Mouse (Mus musculus) midbrain, embryonic 13.5 days (tissue): Measurements from ENCODE around the gene Zfand2a. TPM values are rescaled to one million over a fixed set of nuclear protein-coding genes. Genes with fewer than 3 reads are reported as not detected.

Experiments used
- ATAC-seq: fragments of 200-750 bp; cut with Nextera tagmentation; 2 replicates; pipeline ENCODE4 v1.8.0; 2017; ENCODE audit warnings: mild to moderate bottlenecking, moderate TSS enrichment, moderate library complexity
- H3K27ac ChIP-seq: fragments of 300-500 bp; sonication (generic); 2 replicates; pipeline ENCODE4 v1.5.1; 2015; ENCODE audit warnings: inconsistent platforms, mild to moderate bottlenecking, moderate library complexity
- H3K27me3 ChIP-seq: fragments of 300-500 bp; sonication (generic); 2 replicates; pipeline ENCODE4 v1.6.1; 2015; ENCODE audit warnings: mild to moderate bottlenecking, inconsistent platforms
- H3K36me3 ChIP-seq: fragments of 300-500 bp; sonication (generic); 2 replicates; pipeline ENCODE4 v1.6.1; 2015; ENCODE audit warnings: mild to moderate bottlenecking, inconsistent platforms
- H3K4me1 ChIP-seq: fragments of 300-500 bp; sonication (generic); replicated peaks from 2 replicates; pipeline ENCODE4 v1.6.1; 2015; ENCODE audit warnings: inconsistent platforms
- H3K4me2 ChIP-seq: fragments of 300-500 bp; sonication (generic); replicated peaks from 2 replicates; pipeline ENCODE4 v1.6.1; 2015; ENCODE audit warnings: moderate library complexity, mild to moderate bottlenecking, inconsistent platforms
- H3K4me3 ChIP-seq: fragments of 300-500 bp; sonication (generic); replicated peaks from 2 replicates; pipeline ENCODE4 v1.5.1; 2015; ENCODE audit warnings: mild to moderate bottlenecking, inconsistent platforms
- H3K9ac ChIP-seq: fragments of 300-500 bp; sonication (generic); replicated peaks from 2 replicates; pipeline ENCODE4 v1.6.1; 2015; ENCODE audit warnings: mild to moderate bottlenecking, inconsistent platforms
- H3K9me3 ChIP-seq: fragments of 300-500 bp; sonication (generic); 2 replicates; pipeline ENCODE4 v1.6.1; 2016; ENCODE audit warnings: mild to moderate bottlenecking, inconsistent platforms
- WGBS: fragments of 180-500 bp; shearing (Covaris S2); methylation state at CpG from one replicate; pipeline ENCODE4 v1.1.7; 2015; 5-methylcytosine and 5-hydroxymethylcytosine counted together
- polyA plus RNA-seq: library from polyadenylated mRNA; unstranded; fragments of >200 nt; fragmentation: Nextera tagmentation; extraction: Ambion mirVana; gene quantifications from 2 replicates; pipeline ENCODE4 v1.2.1, GENCODE M21; 2015

Zfand2a gene
- polyA plus RNA-seq, 1 experiment from 2014 or later = 13.9 TPM

GRCm38 (mm10) chr5:139495019-139495669 is 10.8 kb upstream of the Zfand2a start:
- no peaks in the 10 kb centered on the region for H3K36me3 ChIP-seq
- WGBS = 77% methylated on average over 22 of the region's 22 CpGs
- no peak overlapping the region for H3K4me3 ChIP-seq
- H3K9me3 ChIP-seq = no peaks in the 10 kb centered on the region
- no peaks in the 10 kb centered on the region for H3K4me1 ChIP-seq
- no peak overlapping the region for H3K27ac ChIP-seq
- H3K9ac ChIP-seq = no peak overlapping the region
- no peak for ATAC-seq
- H3K27me3 ChIP-seq = no peaks in the 10 kb centered on the region
- no peak overlapping the region for H3K4me2 ChIP-seq

GRCm38 (mm10) chr5:139493690-139494089 is 9.3 kb upstream of the Zfand2a start:
- Histone ChIP-seq H3K4me3 (no peak overlapping the region), H3K27ac (no peak overlapping the region), H3K9ac (no peak overlapping the region), H3K36me3 (no peaks in the 10 kb centered on the region), H3K4me2 (no peak overlapping the region), H3K4me1 (no peaks in the 10 kb centered on the region), H3K27me3 (no peaks in the 10 kb centered on the region), H3K9me3 (no peaks in the 10 kb centered on the region)
- WGBS = 66% methylated on average over 5 of the region's 5 CpGs
- ATAC-seq = no peak

GRCm38 (mm10) chr5:139491348-139491747 is 7.0 kb upstream of the Zfand2a start:
- no peak for ATAC-seq

GRCm38 (mm10) chr5:139490131-139490530 is 5.8 kb upstream of the Zfand2a start:
- Histone ChIP-seq H3K36me3 (no peaks in the 10 kb centered on the region), H3K9me3 (peaks cover 11% of the 10 kb centered on the region), H3K27ac (no peak overlapping the region), H3K4me2 (no peak overlapping the region), H3K4me3 (no peak overlapping the region), H3K4me1 (no peaks in the 10 kb centered on the region), H3K9ac (no peak overlapping the region), H3K27me3 (no peaks in the 10 kb centered on the region)
- WGBS = 70% methylated on average over 11 of the region's 11 CpGs
- ATAC-seq = no peak

More at GRCm38 (mm10) chr5:139491348-139491747, 7.0 kb upstream of the Zfand2a start:
- no peaks in the 10 kb centered on the region for H3K27me3 ChIP-seq
- H3K9ac ChIP-seq = no peak overlapping the region
- no peak overlapping the region for H3K4me2 ChIP-seq
- 52% methylated on average over 8 of the region's 8 CpGs for WGBS
- H3K4me1 ChIP-seq = no peaks in the 10 kb centered on the region
- peak overlapping the region; percentile 14; the same call in 1 of the 2 replicates for H3K27ac ChIP-seq
- 0 out of 2 replicates have a peak, but pooled peaks cover 3% of the 10 kb centered on the region for H3K9me3 ChIP-seq
- no peaks in the 10 kb centered on the region for H3K36me3 ChIP-seq
- no peak overlapping the region for H3K4me3 ChIP-seq

- ATAC-seq = no peak
Measured at GRCm38 (mm10) chr5:139483171-139483848, 1.0 kb downstream of the Zfand2a start.

GRCm38 (mm10) chr5:139480406-139480805 is 3.9 kb downstream of the Zfand2a start:
- H3K9ac ChIP-seq = no peak overlapping the region
- WGBS = 87% methylated on average over 10 of the region's 10 CpGs
- H3K4me2 ChIP-seq = no peak overlapping the region
- H3K4me1 ChIP-seq = peaks cover 20% of the 10 kb centered on the region
- no peak for ATAC-seq
- no peaks in the 10 kb centered on the region for H3K27me3 ChIP-seq
- peaks cover 65% of the 10 kb centered on the region for H3K36me3 ChIP-seq
- H3K4me3 ChIP-seq = no peak overlapping the region
- H3K9me3 ChIP-seq = no peaks in the 10 kb centered on the region
- no peak overlapping the region for H3K27ac ChIP-seq

More at GRCm38 (mm10) chr5:139483171-139483848, 1.0 kb downstream of the Zfand2a start:
- no peaks in the 10 kb centered on the region for H3K27me3 ChIP-seq
- H3K4me2 ChIP-seq = peak overlapping the region; percentile 89
- H3K9ac ChIP-seq = peak overlapping the region; percentile 85; the same call in 1 of the 2 replicates
- WGBS = 70% methylated on average over 14 of the region's 14 CpGs
- peaks cover 38% of the 10 kb centered on the region for H3K36me3 ChIP-seq
- no peak overlapping the region for H3K27ac ChIP-seq
- peak overlapping the region; percentile 97 for H3K4me3 ChIP-seq
- peaks cover 20% of the 10 kb centered on the region for H3K4me1 ChIP-seq
- H3K9me3 ChIP-seq = peaks cover 11% of the 10 kb centered on the region

GRCm38 (mm10) chr5:139479088-139479487 is 5.3 kb downstream of the Zfand2a start:
- ATAC-seq = no peak
- Histone ChIP-seq H3K9ac (no peak overlapping the region), H3K27me3 (no peaks in the 10 kb centered on the region), H3K4me3 (no peak overlapping the region), H3K4me2 (no peak overlapping the region), H3K9me3 (no peaks in the 10 kb centered on the region), H3K4me1 (peaks cover 17% of the 10 kb centered on the region), H3K27ac (no peak overlapping the region), H3K36me3 (peaks cover 78% of the 10 kb centered on the region)
- WGBS = 96% methylated on average over 8 of the region's 8 CpGs

GRCm38 (mm10) chr5:139474741-139475140 is 9.6 kb downstream of the Zfand2a start:
- Histone ChIP-seq H3K4me3 (no peak overlapping the region), H3K36me3 (peaks cover 90% of the 10 kb centered on the region), H3K9ac (no peak overlapping the region), H3K27ac (no peak overlapping the region), H3K9me3 (no peaks in the 10 kb centered on the region), H3K4me2 (no peak overlapping the region), H3K4me1 (no peaks in the 10 kb centered on the region), H3K27me3 (no peaks in the 10 kb centered on the region)
- 56% methylated on average over 9 of the region's 9 CpGs for WGBS
- peak; percentile 37; the same call in 1 of the 2 replicates for ATAC-seq

GRCm38 (mm10) chr5:139467998-139468397 is 16.4 kb downstream of the Zfand2a start:
- H3K4me1 ChIP-seq = no peaks in the 10 kb centered on the region
- no peaks in the 10 kb centered on the region for H3K27me3 ChIP-seq
- H3K4me2 ChIP-seq = no peak overlapping the region
- H3K36me3 ChIP-seq = peaks cover 25% of the 10 kb centered on the region
- 45% methylated on average over 5 of the region's 5 CpGs for WGBS
- H3K27ac ChIP-seq = no peak overlapping the region
- no peak for ATAC-seq
- no peak overlapping the region for H3K9ac ChIP-seq
- no peaks in the 10 kb centered on the region for H3K9me3 ChIP-seq
- no peak overlapping the region for H3K4me3 ChIP-seq

- H3K27me3 ChIP-seq = no peaks in the 10 kb centered on the region
- no peaks in the 10 kb centered on the region for H3K9me3 ChIP-seq
- no peak overlapping the region for H3K9ac ChIP-seq
- 76% methylated on average over 4 of the region's 4 CpGs for WGBS
- no peak overlapping the region for H3K4me3 ChIP-seq
- no peak for ATAC-seq
- peaks cover 13% of the 10 kb centered on the region for H3K36me3 ChIP-seq
- H3K4me2 ChIP-seq = no peak overlapping the region
- H3K27ac ChIP-seq = no peak overlapping the region
- no peaks in the 10 kb centered on the region for H3K4me1 ChIP-seq
Measured at GRCm38 (mm10) chr5:139466801-139467200, 17.5 kb downstream of the Zfand2a start.

GRCm38 (mm10) chr5:139466373-139466772 is 18.0 kb downstream of the Zfand2a start:
- 76% methylated on average over 2 of the region's 2 CpGs for WGBS
- no peak overlapping the region for H3K4me2 ChIP-seq
- H3K27me3 ChIP-seq = no peaks in the 10 kb centered on the region
- H3K9me3 ChIP-seq = no peaks in the 10 kb centered on the region
- H3K4me3 ChIP-seq = no peak overlapping the region
- H3K9ac ChIP-seq = no peak overlapping the region
- peaks cover 9% of the 10 kb centered on the region for H3K36me3 ChIP-seq
- no peaks in the 10 kb centered on the region for H3K4me1 ChIP-seq
- no peak overlapping the region for H3K27ac ChIP-seq
- no peak for ATAC-seq

- H3K9me3 ChIP-seq = no peaks in the 10 kb centered on the region
- no peak for ATAC-seq
- no peak overlapping the region for H3K4me3 ChIP-seq
Measured at GRCm38 (mm10) chr5:139464874-139465273, 19.5 kb downstream of the Zfand2a start.

More at GRCm38 (mm10) chr5:139464874-139465273, 19.5 kb downstream of the Zfand2a start:
- no peak overlapping the region for H3K9ac ChIP-seq
- peaks cover 7% of the 10 kb centered on the region for H3K4me1 ChIP-seq
- H3K27me3 ChIP-seq = no peaks in the 10 kb centered on the region
- H3K27ac ChIP-seq = no peak overlapping the region
- WGBS = 74% methylated on average over 4 of the region's 4 CpGs
- H3K36me3 ChIP-seq = no peaks in the 10 kb centered on the region
- H3K4me2 ChIP-seq = no peak overlapping the region
